Mouse (Mus musculus) stomach, postnatal 0 days (tissue): ENCODE results near the gene Hsf5. TPM values are rescaled to one million over a fixed set of nuclear protein-coding genes. Genes with fewer than 3 reads are reported as not detected.

Source experiments
- ATAC-seq: fragments of 200-750 bp; cut with Nextera tagmentation; 2 replicates; pipeline ENCODE4 v1.8.0; 2017; ENCODE audit not compliant: low FRiP score, low TSS enrichment
- DNase-seq: peaks from one replicate; pipeline ENCODE4 v3.0.0-alpha.2; 2016; ENCODE audit warnings: low spot score
- H3K27ac ChIP-seq: fragments of 300-500 bp; sonication (generic); replicated peaks from 2 replicates; pipeline ENCODE4 v1.5.1; 2014; ENCODE audit warnings: mild to moderate bottlenecking, control low read depth
- H3K27me3 ChIP-seq: fragments of 300-500 bp; sonication (generic); 2 replicates; pipeline ENCODE4 v1.6.1; 2014; ENCODE audit warnings: low read length; ENCODE audit not compliant: control insufficient read depth, insufficient read depth
- H3K36me3 ChIP-seq: fragments of 300-500 bp; sonication (generic); 2 replicates; pipeline ENCODE4 v1.6.1; 2014; ENCODE audit warnings: low read length, mixed read lengths; ENCODE audit not compliant: control insufficient read depth, insufficient read depth
- H3K4me1 ChIP-seq: fragments of 300-500 bp; sonication (generic); replicated peaks from 2 replicates; pipeline ENCODE4 v1.6.1; 2014; ENCODE audit warnings: antibody characterized with exemption; ENCODE audit not compliant: control insufficient read depth, insufficient read depth
- H3K4me2 ChIP-seq: fragments of 300-500 bp; sonication (generic); replicated peaks from 2 replicates; pipeline ENCODE4 v1.6.1; 2014; ENCODE audit warnings: low read depth, mild to moderate bottlenecking, control low read depth, moderate library complexity
- H3K4me3 ChIP-seq: fragments of 300-500 bp; sonication (generic); 2 replicates; pipeline ENCODE4 v1.5.1; 2014; ENCODE audit warnings: low read depth, low read length, control low read depth
- H3K9ac ChIP-seq: fragments of 300-500 bp; sonication (generic); 2 replicates; pipeline ENCODE4 v1.6.1; 2014; ENCODE audit warnings: mild to moderate bottlenecking, low read length, control low read depth, mixed read lengths
- H3K9me3 ChIP-seq: fragments of 300-500 bp; sonication (generic); 2 replicates; pipeline ENCODE4 v1.6.1; 2016; ENCODE audit warnings: low read length; ENCODE audit not compliant: control insufficient read depth
- CTCF ChIP-seq: IDR thresholded peaks from 2 replicates; pipeline ENCODE4 v1.5.1; 2016; ENCODE audit warnings: antibody characterized with exemption, low read depth, mild to moderate bottlenecking, moderate library complexity
- EP300 ChIP-seq: optimal IDR thresholded peaks from 2 replicates; pipeline ENCODE3; 2016; ENCODE audit warnings: antibody characterized with exemption
- WGBS: fragments of 180-500 bp; shearing (Covaris S2); extraction: QIAGEN DNeasy Blood & Tissue Kit; methylation state at CpG from one replicate; pipeline ENCODE4 v1.1.7; 2014; 5-methylcytosine and 5-hydroxymethylcytosine counted together
- polyA plus RNA-seq: library from polyadenylated mRNA; unstranded; fragments of >200 nt; fragmentation: Nextera tagmentation; extraction: Ambion mirVana; gene quantifications from 2 replicates; pipeline ENCODE4 v1.2.1, GENCODE M21; 2015

The Hsf5 gene
- polyA plus RNA-seq, 1 experiment from 2014 or later, result not detected

- H3K4me1 ChIP-seq, result peaks cover 10% of the 10 kb centered on the region
- WGBS, result 24% methylated on average over 13 of the region's 13 CpGs
- no peaks in the 10 kb centered on the region for H3K9me3 ChIP-seq
- H3K27ac ChIP-seq, result peak overlapping the region; percentile 90
- peak overlapping the region; percentile 64 for H3K4me3 ChIP-seq
- H3K27me3 ChIP-seq, result no peaks in the 10 kb centered on the region
- H3K36me3 ChIP-seq, result no peaks in the 10 kb centered on the region
- H3K4me2 ChIP-seq, result peak overlapping the region; percentile 63
- peak; percentile 4; the same call in 1 of the 2 replicates for ATAC-seq
- H3K9ac ChIP-seq, result peak overlapping the region; percentile 72
- DNase-seq, result peak; percentile 68
- TF ChIP-seq EP300 (no peak), CTCF (no peak)
These were observed 24.0 kb upstream of the Hsf5 start for GRCm38 (mm10) chr11:87592713-87593598.

GRCm38 (mm10) chr11:87595327-87595841, 21.6 kb upstream of the Hsf5 start:
- Histone ChIP-seq H3K9me3 (no peaks in the 10 kb centered on the region), H3K4me2 (peak overlapping the region; percentile 98), H3K36me3 (peaks cover 16% of the 10 kb centered on the region; the same call in 1 of the 2 replicates), H3K27me3 (no peaks in the 10 kb centered on the region), H3K27ac (peak overlapping the region; percentile 79), H3K9ac (peak overlapping the region; percentile 83), H3K4me1 (peaks cover 8% of the 10 kb centered on the region), H3K4me3 (peak overlapping the region; percentile 69)
- TF ChIP-seq EP300 (no peak), CTCF (no peak; the same call in 1 of the 2 replicates)
- DNase-seq (peak; percentile 94), ATAC-seq (peak; percentile 53)
- WGBS, result 2% methylated on average over 33 of the region's 37 CpGs

GRCm38 (mm10) chr11:87595976-87596375, 21.0 kb upstream of the Hsf5 start:
- peaks cover 20% of the 10 kb centered on the region; the same call in 1 of the 2 replicates for H3K36me3 ChIP-seq
- TF ChIP-seq EP300 (no peak), CTCF (no peak)
- H3K4me1 ChIP-seq, result peaks cover 5% of the 10 kb centered on the region
- peak overlapping the region; percentile 83 for H3K9ac ChIP-seq
- H3K27ac ChIP-seq, result peak overlapping the region; percentile 79
- H3K4me3 ChIP-seq, result peak overlapping the region; percentile 69
- H3K9me3 ChIP-seq, result no peaks in the 10 kb centered on the region
- ATAC-seq (no peak), DNase-seq (no peak)
- peak overlapping the region; percentile 98 for H3K4me2 ChIP-seq
- 11% methylated on average over 7 of the region's 7 CpGs for whole genome bisulfite sequencing
- H3K27me3 ChIP-seq, result no peaks in the 10 kb centered on the region

- TF ChIP-seq CTCF (no peak), EP300 (no peak)
These were observed 20.5 kb upstream of the Hsf5 start for GRCm38 (mm10) chr11:87596492-87596891.

GRCm38 (mm10) chr11:87597061-87597460, 19.9 kb upstream of the Hsf5 start:
- no peak overlapping the region for H3K4me3 ChIP-seq
- no peaks in the 10 kb centered on the region for H3K27me3 ChIP-seq
- no peaks in the 10 kb centered on the region for H3K9me3 ChIP-seq
- ATAC-seq (no peak), DNase-seq (no peak)
- H3K36me3 ChIP-seq, result peaks cover 27% of the 10 kb centered on the region; the same call in 1 of the 2 replicates
- TF ChIP-seq CTCF, result no peak
- H3K27ac ChIP-seq, result no peak overlapping the region
- no peak overlapping the region for H3K4me2 ChIP-seq
- no peak overlapping the region for H3K9ac ChIP-seq
- peaks cover 5% of the 10 kb centered on the region for H3K4me1 ChIP-seq

More at GRCm38 (mm10) chr11:87596492-87596891, 20.5 kb upstream of the Hsf5 start:
- Histone ChIP-seq H3K4me2 (peak overlapping the region; percentile 98), H3K4me1 (peaks cover 5% of the 10 kb centered on the region), H3K4me3 (peak overlapping the region; percentile 69; the same call in 1 of the 2 replicates), H3K36me3 (peaks cover 23% of the 10 kb centered on the region; the same call in 1 of the 2 replicates), H3K9me3 (no peaks in the 10 kb centered on the region), H3K9ac (peak overlapping the region; percentile 83), H3K27me3 (no peaks in the 10 kb centered on the region), H3K27ac (no peak overlapping the region)
- ATAC-seq, result no peak
- 44% methylated on average over 2 of the region's 2 CpGs for WGBS
- DNase-seq, result no peak
